Mouse (Mus musculus) kidney, adult 11 months (tissue): ENCODE data around the gene Efemp2.

ENCODE experiments used
- DNase-seq: peaks from one replicate; pipeline ENCODE4 v3.0.0; 2022

Gene Efemp2

DNA sequence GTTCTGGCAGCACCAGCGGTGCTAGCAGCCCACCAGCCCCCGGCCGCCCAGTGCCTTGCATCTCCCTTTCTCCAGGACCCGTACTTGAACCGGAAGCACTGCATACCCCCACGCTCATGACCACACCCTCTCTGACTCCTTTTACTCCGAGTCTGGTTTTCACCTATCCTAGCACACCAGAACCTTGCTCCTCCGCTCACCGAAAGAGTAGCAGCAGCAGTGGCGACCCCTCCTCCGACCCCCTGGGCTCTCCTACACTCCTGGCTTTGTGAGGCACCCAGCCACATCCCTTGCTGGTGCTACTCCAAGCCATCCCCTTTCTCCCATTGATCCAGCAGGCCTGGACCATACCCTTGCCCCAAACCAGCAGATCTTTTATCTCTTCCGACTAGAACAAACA lies 18.7 kb upstream of the Efemp2 start:
- DNase-seq, result no peak

DNA sequence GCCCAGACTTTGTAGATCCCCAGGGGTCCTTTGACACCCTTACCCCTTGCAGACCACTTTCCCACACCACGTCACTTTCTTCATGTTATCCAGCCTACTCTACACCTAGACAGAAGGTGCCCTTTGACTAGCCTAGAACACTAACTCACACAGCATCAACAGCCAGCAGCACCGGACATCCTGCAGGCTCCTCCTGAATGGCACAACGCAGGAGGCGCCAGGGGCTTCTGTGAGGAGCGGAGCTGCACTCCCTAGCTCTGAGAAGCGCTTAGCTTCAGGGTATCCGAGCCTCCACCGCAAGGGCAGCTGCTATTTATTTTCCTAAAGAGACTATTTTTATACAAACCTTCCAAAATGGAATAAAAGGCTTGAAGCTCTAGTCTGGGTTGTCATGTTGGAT lies 18.2 kb upstream of the Efemp2 start:
- no peak for DNase-seq

- DNase-seq, result peak; percentile 44
Measured at GRCm38 (mm10) chr19:5456241-5456921, 17.4 kb upstream of the Efemp2 start.

DNA sequence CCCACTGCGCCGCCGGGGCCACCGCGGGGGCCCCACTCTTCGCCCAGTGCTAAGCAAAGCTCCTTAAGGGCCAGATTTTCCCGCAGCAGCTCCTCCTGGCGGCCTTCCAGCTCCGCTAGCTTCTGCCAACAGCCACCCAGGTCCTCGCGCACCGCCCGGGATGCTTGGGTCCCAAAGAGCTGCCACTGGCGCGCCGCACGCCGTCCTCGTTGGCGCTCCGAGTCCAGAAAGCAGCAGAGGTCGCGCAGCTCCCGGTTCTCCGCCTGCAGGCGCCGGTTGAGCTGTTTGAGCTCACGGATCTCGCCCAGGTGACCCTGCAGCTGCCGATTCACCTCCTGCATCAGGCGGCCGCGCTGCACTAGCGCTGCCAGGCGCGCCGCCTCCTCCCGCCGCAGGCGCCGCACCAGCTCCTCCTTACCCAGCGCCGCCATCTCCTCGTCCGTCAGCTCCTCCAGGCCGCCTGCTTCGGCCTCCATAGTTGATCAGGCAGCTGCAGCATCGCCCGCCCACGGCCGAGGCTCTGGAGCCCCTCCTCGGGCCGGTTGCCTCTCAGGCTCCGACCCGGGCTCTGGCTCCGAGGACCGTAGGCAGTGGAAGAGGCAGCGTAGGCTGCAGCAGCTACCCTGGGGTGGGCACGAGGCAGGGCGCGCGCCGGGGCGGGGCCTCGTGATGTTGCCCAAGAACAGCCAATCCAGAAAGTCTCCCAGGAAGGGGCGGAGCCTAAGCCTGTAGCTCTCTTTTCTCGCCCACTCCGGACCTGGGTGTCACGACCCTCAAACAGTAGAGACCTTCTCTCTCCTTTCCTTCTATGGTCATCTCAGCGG lies 16.6 kb upstream of the Efemp2 start:
- peak; percentile 95 for DNase-seq

DNA sequence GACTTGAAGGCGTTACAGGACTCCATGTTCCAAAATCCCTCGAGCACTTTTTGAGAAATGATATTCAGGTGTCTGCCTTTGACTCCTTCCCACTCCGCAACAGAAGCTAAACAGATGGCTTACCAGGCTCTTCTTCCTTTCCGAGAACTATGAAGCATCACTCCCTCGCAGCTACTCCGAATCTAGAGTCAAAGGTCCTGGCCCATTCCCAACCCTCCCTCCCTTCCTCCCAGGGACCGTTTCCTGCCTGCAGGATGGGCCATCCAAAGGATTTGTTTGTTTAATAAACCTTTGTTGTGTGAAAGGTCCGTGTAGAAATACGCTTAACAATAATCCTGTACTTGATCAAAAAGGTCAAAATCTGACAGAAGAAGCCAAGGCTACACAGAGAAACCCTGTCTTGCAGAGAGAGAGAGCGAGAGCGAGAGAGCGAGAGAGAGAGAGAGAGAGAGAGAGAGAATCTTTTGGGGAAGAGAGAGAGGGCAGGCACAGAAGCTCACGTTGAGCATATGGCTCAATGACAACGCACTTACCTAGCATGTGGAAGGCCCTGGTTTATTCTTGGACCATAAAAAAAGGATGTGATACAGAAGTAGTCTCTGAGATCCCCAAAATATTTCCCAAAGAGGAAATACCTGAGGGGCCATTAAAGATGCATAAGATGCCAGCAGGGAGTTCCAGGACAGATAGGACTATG lies 15.9 kb upstream of the Efemp2 start, which contains the start of gene Ccdc85b:
Gene Ccdc85b (minus strand): TSS at position 149 of the 697 bp plus-strand sequence.
- DNase-seq, result no peak

DNA sequence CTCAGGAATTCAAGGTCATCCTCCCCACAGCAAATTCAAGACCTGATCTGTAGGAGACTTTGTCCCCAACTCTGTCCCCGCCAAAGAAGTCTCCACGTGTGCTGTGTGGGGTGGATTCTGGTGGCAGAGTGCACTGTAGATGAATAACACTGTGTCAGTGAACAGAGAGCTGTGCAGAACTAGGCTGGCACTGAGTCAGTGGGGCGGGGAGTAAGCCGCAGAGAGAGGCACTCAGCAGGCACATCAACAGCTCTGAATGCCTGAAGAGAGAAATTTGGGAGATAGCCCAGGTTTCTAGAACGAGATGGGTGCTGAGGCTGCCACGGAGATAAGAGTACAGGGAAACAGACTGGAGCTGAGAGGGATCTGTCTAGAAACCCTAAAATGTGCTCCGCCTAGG lies 14.7 kb upstream of the Efemp2 start:
- DNase-seq, result peak; percentile 64

GRCm38 (mm10) chr19:5459896-5460295 lies 13.9 kb upstream of the Efemp2 start:
- no peak for DNase-seq

GRCm38 (mm10) chr19:5460465-5460911 lies 13.3 kb upstream of the Efemp2 start, which contains the start of gene Fibp:
Gene Fibp, plus strand, starts transcription at chr19:5460615.
- DNase-seq, result peak; percentile 86

GRCm38 (mm10) chr19:5461411-5461810 lies 12.3 kb upstream of the Efemp2 start:
- DNase-seq, result no peak

DNA sequence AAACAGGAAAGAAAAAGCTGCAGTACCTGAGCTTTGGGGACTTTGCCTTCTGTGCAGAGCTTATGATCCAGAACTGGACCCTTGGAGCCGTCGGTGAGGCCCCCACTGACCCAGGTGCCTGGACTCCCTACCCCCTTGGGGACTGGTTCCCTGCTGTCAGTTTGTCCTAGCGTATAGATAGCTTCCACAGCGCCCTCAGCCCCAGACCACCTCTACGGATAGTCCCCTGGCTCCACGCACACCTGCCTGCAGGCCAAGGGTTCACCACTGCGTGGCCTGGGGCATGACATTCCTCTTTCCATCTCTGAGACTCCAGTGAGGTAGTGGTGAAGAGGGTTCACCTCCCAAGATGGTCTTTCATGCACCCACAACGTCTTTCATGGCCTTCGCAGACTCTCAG lies 10.5 kb upstream of the Efemp2 start:
- DNase-seq, result no peak

DNA sequence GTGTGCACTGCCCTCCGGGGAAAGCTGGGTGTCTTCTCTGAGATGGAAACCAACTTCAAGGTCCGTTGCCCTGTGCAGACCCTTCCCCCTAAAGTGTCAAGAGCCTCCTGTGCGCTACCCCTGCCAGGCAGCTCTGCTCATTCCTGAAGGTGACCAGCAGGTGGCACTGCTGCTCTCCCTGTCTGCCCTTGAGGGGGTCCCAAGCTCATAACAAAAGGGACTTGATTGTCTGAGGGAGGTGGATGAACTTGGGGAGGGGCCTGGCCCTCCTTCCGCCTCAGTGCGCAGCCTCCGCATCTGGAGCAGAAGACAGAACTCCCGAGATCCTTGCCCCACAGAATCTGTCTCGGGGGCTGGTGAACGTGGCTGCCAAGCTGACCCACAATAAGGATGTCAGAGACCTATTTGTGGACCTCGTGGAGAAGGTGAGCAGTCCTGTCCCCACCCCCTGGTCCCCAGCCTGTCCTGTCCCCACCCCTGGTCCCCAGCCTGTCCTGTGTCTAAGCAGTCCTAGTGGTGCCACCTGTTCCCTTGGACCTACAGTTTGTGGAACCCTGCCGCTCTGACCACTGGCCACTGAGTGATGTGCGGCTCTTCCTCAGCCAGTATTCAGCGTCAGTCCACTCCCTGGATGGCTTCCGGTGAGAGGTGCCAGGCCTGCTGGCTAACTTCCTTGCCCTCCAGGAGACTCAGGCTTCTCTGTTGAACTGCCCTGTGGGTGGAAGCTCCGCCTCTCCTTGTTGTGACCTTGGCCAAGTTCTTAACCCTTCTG lies 9.8 kb upstream of the Efemp2 start:
- peak; percentile 50 for DNase-seq

DNA sequence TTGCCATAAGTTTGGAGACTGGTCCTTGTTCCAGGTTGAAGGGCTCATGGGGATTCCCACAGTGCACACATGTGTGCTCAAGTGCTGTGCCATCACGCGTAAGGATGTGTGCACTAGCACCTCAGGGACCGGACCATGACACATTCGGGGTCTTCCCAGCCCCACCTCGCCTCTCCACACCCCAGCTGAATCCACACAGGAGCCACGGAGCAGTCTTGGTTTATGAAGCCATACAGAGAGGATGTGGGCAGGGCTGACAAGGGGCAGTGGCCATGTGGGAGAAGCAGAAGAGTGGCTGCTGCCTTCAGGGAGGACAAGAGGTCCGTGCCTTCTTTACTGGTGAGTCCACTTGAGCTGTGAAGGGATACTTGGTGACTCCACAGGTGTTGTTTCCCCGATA lies 8.7 kb upstream of the Efemp2 start:
- DNase-seq, result no peak

DNA sequence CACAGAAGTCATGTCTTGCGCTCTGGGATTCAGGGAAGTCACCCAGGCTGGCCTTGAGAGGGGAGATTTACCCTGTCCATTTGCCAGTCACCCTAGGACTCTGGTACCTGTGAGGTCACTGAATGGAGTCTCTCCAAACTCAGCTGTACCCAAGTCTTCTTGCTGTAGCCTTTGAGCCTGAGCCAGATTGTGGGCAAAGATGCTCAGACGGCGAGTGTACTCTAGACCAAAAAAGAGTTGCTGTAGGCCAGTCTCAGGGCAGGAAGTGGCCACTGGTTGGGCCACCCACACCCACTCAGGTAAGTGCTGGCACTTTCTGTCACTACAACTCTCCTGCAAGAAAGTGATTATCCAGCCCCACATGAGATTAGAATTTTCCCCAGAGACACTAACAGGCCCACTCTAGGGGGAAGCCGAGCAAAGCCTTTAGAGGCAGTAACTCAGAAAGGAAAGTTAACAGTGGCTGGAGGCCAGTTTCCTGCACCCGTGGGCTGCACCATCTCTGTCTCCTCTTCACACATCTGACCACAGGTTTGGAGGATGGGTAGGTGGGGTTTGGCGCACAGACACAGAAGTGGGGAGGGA lies 6.7 kb upstream of the Efemp2 start:
- DNase-seq, result no peak

DNA sequence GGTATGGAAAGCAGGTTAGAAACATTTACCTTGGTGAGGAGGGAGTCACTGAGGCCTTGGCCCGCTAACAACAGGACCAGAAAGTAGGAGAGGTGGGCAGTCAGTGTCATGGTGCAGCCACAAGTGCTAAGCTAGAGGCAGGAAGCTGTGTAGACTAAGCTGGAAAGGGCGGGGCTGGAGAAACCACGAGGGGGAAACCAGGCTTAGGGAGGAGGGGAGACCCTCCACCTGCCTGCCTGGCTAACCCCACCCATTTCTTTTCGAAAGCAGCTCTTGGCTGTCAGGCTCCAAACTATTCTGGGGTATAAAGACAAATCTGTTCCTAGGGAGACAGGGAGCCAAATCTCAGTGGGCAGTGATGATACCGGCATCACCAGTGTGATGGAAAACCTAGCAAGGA lies 5.4 kb upstream of the Efemp2 start, which contains the start of gene Ctsw:
Gene Ctsw (minus strand): TSS at position 134 of the 400 bp plus-strand sequence.
- no peak for DNase-seq

- DNase-seq, result no peak
Measured at GRCm38 (mm10) chr19:5471846-5472245, 1.9 kb upstream of the Efemp2 start.

DNA sequence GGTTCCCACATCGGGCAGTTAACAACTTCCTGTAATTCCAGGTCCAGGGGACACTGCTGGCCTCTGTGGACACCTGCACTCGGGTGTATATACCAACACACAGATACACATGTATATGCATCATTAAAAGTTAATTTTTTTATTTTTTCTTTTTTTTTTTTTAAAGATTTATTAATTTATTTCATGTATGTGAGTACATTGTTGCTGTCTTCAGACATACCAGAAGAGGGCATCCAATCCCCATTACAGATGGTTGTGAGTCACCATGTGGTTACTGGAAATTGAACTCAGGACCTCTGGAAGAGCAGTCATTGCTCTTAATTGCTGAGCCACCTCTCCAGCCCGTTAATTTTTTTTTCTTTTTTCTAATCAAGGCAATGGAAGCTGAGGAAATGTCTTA lies 897 bp upstream of the Efemp2 start:
- DNase-seq, result no peak

DNA sequence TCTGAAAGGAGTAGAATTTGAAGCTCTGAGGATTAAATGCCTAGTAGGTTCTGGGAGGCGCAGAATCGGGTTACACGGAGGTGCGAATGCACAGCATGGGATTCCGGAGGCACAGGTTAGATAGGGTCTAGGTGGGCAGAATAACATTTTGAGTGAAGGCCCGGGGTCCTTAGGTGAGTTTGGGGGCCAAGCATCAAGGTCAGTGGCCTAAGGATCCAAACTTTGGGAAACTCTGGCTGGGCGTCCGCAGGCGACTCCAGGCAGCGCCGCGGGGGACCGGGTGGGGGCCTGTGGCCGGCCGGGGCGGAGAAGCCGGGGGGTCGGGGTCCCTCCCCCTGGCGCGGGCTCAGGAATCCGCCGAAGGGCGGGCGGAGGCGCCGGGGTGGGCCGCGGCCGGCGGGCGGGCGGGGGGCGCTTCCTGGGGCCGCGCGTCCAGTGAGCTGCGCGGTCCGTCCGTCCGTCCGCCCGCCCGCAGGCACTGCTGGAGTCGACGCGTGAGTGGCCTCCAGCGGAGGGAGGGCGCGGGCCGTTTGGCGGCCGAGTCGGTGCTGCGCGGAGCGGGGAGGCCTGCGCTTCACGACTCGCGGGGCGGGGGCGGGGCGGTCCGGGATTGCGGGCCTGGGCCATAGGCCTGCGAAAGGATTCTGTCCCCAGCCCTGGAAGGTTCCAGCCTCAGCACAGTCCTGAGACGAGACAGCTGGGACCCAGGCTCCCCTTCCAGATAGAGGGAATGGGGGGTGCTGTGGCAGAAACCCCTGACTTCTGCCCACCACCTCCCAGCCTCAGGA lies 721 bp downstream of the Efemp2 start:
- DNase-seq, result no peak

GRCm38 (mm10) chr19:5475069-5475714 lies 1.4 kb downstream of the Efemp2 start:
- no peak for DNase-seq

DNA sequence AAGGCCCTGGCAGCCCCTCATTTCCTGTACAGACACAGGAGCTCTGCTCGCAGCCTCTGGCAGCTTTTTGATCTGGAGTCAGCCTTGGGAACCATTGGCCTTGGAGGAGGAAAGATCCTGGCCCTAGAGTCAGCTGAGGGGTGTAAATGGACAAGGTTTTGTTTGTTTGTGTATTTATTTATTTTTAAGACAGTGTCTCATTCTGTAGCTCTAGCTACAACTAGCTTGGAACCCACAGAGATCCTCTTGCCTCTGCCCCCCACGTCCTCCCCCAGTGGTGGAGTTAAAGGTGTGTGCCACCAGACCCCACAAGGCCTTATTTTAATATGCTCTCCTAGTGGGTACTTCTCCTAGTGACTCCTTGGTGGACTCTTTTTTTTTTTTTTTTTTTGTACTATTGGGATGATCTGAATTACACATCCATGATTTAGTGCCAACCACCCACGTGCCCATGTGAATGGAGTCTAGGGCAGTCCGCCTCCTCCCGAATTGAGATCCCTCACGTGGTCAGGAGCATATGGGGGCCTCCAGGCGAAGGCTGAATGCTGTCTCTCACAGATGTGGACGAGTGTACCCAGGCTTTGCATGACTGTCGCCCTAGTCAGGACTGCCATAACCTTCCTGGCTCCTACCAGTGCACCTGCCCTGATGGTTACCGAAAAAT lies 3.4 kb downstream of the Efemp2 start:
- no peak for DNase-seq

GRCm38 (mm10) chr19:5477668-5478300 lies 4.0 kb downstream of the Efemp2 start:
- no peak for DNase-seq
